Comparison of ENCODE assay signal across 9 mouse cellular contexts in the genomic region with DNA sequence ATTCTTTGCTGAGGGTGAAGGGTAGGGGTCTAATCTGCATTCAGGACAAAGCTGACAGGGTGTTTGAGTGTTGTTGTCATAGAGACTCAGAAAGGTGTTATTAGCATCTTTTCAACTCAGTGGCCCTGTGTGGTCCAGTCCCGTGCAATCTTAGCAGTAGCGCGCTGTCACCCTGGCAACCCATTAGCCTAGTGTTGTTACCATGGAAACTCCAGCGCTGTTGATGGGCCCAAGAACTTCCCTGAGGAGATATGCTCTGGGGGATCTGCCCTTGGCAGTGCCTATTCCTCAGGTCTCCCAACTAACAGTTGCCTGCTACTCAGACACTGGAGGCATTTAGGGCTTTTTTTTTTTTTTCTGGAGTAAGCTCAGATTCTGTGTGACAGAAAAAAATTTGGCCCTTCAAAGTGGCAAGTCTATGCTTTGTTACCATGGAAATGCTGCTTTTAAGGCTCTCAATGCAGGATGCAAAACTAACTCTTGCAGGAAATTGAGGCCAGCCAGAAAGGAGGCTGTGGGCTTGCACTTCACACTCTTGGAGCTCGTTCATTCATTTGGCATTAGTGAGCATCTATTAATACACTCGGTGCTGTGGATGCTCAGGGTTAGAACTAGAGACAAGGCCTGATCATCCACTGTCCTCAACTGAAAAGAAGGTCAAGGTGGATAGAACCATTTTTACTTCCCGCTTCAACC. TPM values are rescaled to one million over a fixed set of nuclear protein-coding genes. Genes with fewer than 3 reads are reported as not detected.
DNase-seq lines count a peak whose midpoint lies in the region; ATAC-seq and TF ChIP-seq lines count a peak whose summit lies in the region.
"Had no signal": no experiment of that assay in that cellular context is flagged by ENCODE, and none has a peak within 500 bp of the region (broad histone marks: within the 10 kb centered on the region; RNA-seq: fewer than 3 reads in every experiment).

No protein-coding gene starts in this region.

- ATAC-seq in intestine, postnatal 0 days: no peak
- ATAC-seq: Patski had no signal

- peak; percentile 74 for DNase-seq in forebrain, embryonic 10.5 days (ENCODE audit: extremely low spot score, low spot score)
- DNase-seq in hindbrain, embryonic 10.5 days (ENCODE audit: low spot score): peak; percentile 69
- DNase-seq in left cerebral cortex, postnatal 36 days (ENCODE audit: low spot score in 2 of 2): peak; percentile 20 to 39
- DNase-seq in right cerebral cortex, adult 2 months (ENCODE audit: low spot score in 2 of 2): peak; percentile 26 to 72
- DNase-seq in spleen, postnatal 10 days (ENCODE audit: low spot score in 2 of 2): no peak
- DNase-seq in gastrocnemius, postnatal 10 days: no peak

- H3K9me3 ChIP-seq in forebrain, embryonic 10.5 days: no peaks in the 10 kb centered on the region
- H3K9me3 ChIP-seq in hindbrain, embryonic 10.5 days: no peaks in the 10 kb centered on the region
- H3K9me3 ChIP-seq in intestine, postnatal 0 days (ENCODE audit: control insufficient read depth): no peaks in the 10 kb centered on the region

- TF ChIP-seq CTCF in intestine, postnatal 0 days (IDR thresholded peaks at IDR 0.05; ENCODE audit: low read depth): no peak

- no peak overlapping the region for H3K4me2 ChIP-seq in intestine, postnatal 0 days (replicated peaks; ENCODE audit: low read depth)

- no peak overlapping the region; the same call in 1 of the 2 replicates for H3K4me3 ChIP-seq in forebrain, embryonic 10.5 days
- H3K4me3 ChIP-seq in hindbrain, embryonic 10.5 days: no peak overlapping the region
- H3K4me3 ChIP-seq in intestine, postnatal 0 days (ENCODE audit: low read depth, low read length): no peak overlapping the region

- no peak overlapping the region for H3K9ac ChIP-seq in intestine, postnatal 0 days (ENCODE audit: low read depth, low read length)

- no peaks in the 10 kb centered on the region for H3K36me3 ChIP-seq in forebrain, embryonic 10.5 days (replicated peaks)
- H3K36me3 ChIP-seq in hindbrain, embryonic 10.5 days: no peaks in the 10 kb centered on the region
- no peaks in the 10 kb centered on the region for H3K36me3 ChIP-seq in intestine, postnatal 0 days (ENCODE audit: control insufficient read depth, insufficient read depth)

- peak overlapping the region; percentile 77; the same call in 1 of the 2 replicates for H3K27ac ChIP-seq in forebrain, embryonic 10.5 days
- H3K27ac ChIP-seq in hindbrain, embryonic 10.5 days: no peak overlapping the region
- no peak overlapping the region for H3K27ac ChIP-seq in intestine, postnatal 0 days (ENCODE audit: low read depth, low read length)
- H3K27ac ChIP-seq: macrophage had no signal

- 42% methylated on average over 7 of the region's 7 CpGs for WGBS in forebrain, embryonic 10.5 days
- WGBS in hindbrain, embryonic 10.5 days: 53% methylated on average over 7 of the region's 7 CpGs
- WGBS in intestine, postnatal 0 days: 58% methylated on average over 7 of the region's 7 CpGs

- peaks cover 25% of the 10 kb centered on the region for H3K4me1 ChIP-seq in forebrain, embryonic 10.5 days
- H3K4me1 ChIP-seq in hindbrain, embryonic 10.5 days (replicated peaks): peaks cover 18% of the 10 kb centered on the region; the same call in 1 of the 2 replicates
- no peaks in the 10 kb centered on the region for H3K4me1 ChIP-seq in intestine, postnatal 0 days (replicated peaks; ENCODE audit: control insufficient read depth, insufficient read depth, low read length)

- intact Hi-C loops in left cerebral cortex, postnatal 36 days (cut with DNase I): no loop called here

- peaks cover 45% of the 10 kb centered on the region for H3K27me3 ChIP-seq in forebrain, embryonic 10.5 days (ENCODE audit: poor library complexity, severe bottlenecking)
- peaks cover 49% of the 10 kb centered on the region for H3K27me3 ChIP-seq in hindbrain, embryonic 10.5 days (ENCODE audit: insufficient read depth, poor library complexity, severe bottlenecking)
- H3K27me3 ChIP-seq in intestine, postnatal 0 days (replicated peaks; ENCODE audit: control insufficient read depth, insufficient read depth, low read length): no peaks in the 10 kb centered on the region

RNA-seq across cellular contexts. Expression of gene Apln, which starts 17.6 kb away (rescaled TPM):
- 4.7 and 5.3 TPM in 2 replicates for polyA plus RNA-seq in forebrain, embryonic 10.5 days (2016; fragmentation: Nextera tagmentation; extraction: Ambion mirVana)
- polyA plus RNA-seq in hindbrain, embryonic 10.5 days (2016; fragmentation: Nextera tagmentation; extraction: Ambion mirVana): 3.7 and 3.8 TPM in 2 replicates
- 10 to 100 TPM; 20.1 to 29.8 TPM for total RNA-seq in left cerebral cortex, postnatal 36 days (2021)
- 3.5 and 4.0 TPM in 2 replicates for polyA plus RNA-seq in intestine, postnatal 0 days (2015; fragmentation: Nextera tagmentation; extraction: Ambion mirVana)
- total RNA-seq in gastrocnemius, postnatal 10 days (2021): 10 to 100 TPM; 26.9 to 30.4 TPM

Comparison
In these comparisons a context has a peak if more than half of its experiments do, and no peak if none do; other contexts are left out.
1. DNase-seq: peak in forebrain, embryonic 10.5 days (single experiment), hindbrain, embryonic 10.5 days (single experiment), left cerebral cortex, postnatal 36 days (2 of 2) and right cerebral cortex, adult 2 months (2 of 2); none in spleen, postnatal 10 days (0 of 2) and gastrocnemius, postnatal 10 days (single experiment).